In the genomic region with DNA sequence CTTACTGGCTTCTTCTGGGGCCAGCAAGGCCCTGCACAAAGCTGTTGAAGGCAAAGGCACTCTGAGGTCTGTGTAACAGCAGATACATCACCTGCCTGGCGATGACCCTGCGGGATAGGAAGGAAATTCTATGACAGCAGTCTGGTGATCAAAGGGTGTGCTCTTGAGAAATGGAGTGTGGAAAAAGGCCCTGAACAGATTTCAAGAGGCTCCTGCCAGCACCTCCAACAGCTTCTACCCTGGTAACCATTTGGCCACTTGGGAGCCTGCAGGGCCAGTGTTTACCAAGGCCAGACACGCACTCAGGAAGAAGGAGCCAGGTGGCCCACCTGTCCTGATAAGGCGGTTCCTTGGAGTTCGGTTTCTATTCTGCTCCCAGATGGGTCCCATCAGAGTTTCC, we compare ENCODE assay signal across 11 mouse cellular contexts.
DNase-seq lines count a peak whose midpoint lies in the region; ATAC-seq and TF ChIP-seq lines count a peak whose summit lies in the region.
"Had no signal": no experiment of that assay in that cellular context is flagged by ENCODE, and none has a peak within 500 bp of the region (broad histone marks: within the 10 kb centered on the region; RNA-seq: fewer than 3 reads in every experiment).

No protein-coding gene starts in this region.

- H3K9me3 ChIP-seq in lung, postnatal 0 days (ENCODE audit: low read length): no peaks in the 10 kb centered on the region
- no peaks in the 10 kb centered on the region for H3K9me3 ChIP-seq in forebrain, embryonic 15.5 days
- H3K9me3 ChIP-seq: embryonic facial prominence, embryonic 10.5 days had no signal

- no peak for TF ChIP-seq CTCF in gastrocnemius, adult 2 months (IDR thresholded peaks at IDR 0.05)
- no peak for TF ChIP-seq CTCF in lung, postnatal 0 days (IDR thresholded peaks at IDR 0.05)

- peak overlapping the region; percentile 38; the same call in 1 of the 2 replicates for H3K27ac ChIP-seq in gastrocnemius, adult 2 months
- peak overlapping the region; percentile 74 for H3K27ac ChIP-seq in lung, postnatal 0 days (ENCODE audit: low read length)
- H3K27ac ChIP-seq in forebrain, embryonic 15.5 days (replicated peaks): no peak overlapping the region

- H3K9ac ChIP-seq in lung, postnatal 0 days (replicated peaks; ENCODE audit: low read depth): no peak overlapping the region
- H3K9ac ChIP-seq in forebrain, embryonic 15.5 days (replicated peaks): no peak overlapping the region

- 0 out of 2 replicates have a peak, but pooled peaks have one; percentile 17 for TF ChIP-seq EP300 in lung, postnatal 0 days (IDR thresholded peaks at IDR 0.05)

- H3K27me3 ChIP-seq in lung, postnatal 0 days (replicated peaks; ENCODE audit: insufficient read depth, low read length): no peaks in the 10 kb centered on the region
- H3K27me3 ChIP-seq in forebrain, embryonic 15.5 days: no peaks in the 10 kb centered on the region

- intact Hi-C loops in gastrocnemius, adult 2 months (cut with DNase I): no loop called here
- intact Hi-C loops in gastrocnemius, postnatal 14 days (cut with DNase I; ENCODE audit: low total_unique reads): loop anchor here (2.0 kb wide), 1 partner anchor 261 kb away; no protein-coding TSS in a partner anchor

- no peaks in the 10 kb centered on the region for H3K36me3 ChIP-seq in lung, postnatal 0 days (ENCODE audit: insufficient read depth, low read length)
- H3K36me3 ChIP-seq in forebrain, embryonic 15.5 days: no peaks in the 10 kb centered on the region
- H3K36me3 ChIP-seq: embryonic facial prominence, embryonic 10.5 days had no signal

- 16% methylated on average over 5 of the region's 5 CpGs for WGBS in lung, postnatal 0 days
- WGBS in forebrain, embryonic 15.5 days: 91% methylated on average over 5 of the region's 5 CpGs

- no peak for DNase-seq in gastrocnemius, adult 2 months
- no peak for DNase-seq in gastrocnemius, postnatal 14 days
- peak; percentile 19 for DNase-seq in 3T3-L1 (ENCODE audit: low read depth, low spot score)
- DNase-seq in cerebellum, adult 9-10 months: peak; percentile 78
- peak; percentile 74 for DNase-seq in lung, postnatal 0 days (ENCODE audit: low spot score)
- no peak for DNase-seq in B cell, adult 2 months
- no peak for DNase-seq in left cerebral cortex, adult 8-10 months (ENCODE audit: low spot score in 2 of 2)
- DNase-seq: spleen, adult 18-20 months had no signal

- H3K4me2 ChIP-seq in lung, postnatal 0 days (replicated peaks; ENCODE audit: low read depth, low read length): no peak overlapping the region
- H3K4me2 ChIP-seq in forebrain, embryonic 15.5 days (replicated peaks): no peak overlapping the region

- H3K4me1 ChIP-seq in lung, postnatal 0 days (ENCODE audit: insufficient read depth, low read depth, low read length): peaks cover 9% of the 10 kb centered on the region; the same call in 1 of the 2 replicates
- peaks cover 10% of the 10 kb centered on the region for H3K4me1 ChIP-seq in forebrain, embryonic 15.5 days

- no peak overlapping the region for H3K4me3 ChIP-seq in gastrocnemius, adult 2 months
- no peak overlapping the region for H3K4me3 ChIP-seq in lung, postnatal 0 days (ENCODE audit: low read depth, low read length)
- H3K4me3 ChIP-seq in forebrain, embryonic 15.5 days: no peak overlapping the region
- H3K4me3 ChIP-seq: embryonic facial prominence, embryonic 10.5 days had no signal

- peak; percentile 46 for ATAC-seq in lung, postnatal 0 days
- no peak for ATAC-seq in forebrain, embryonic 15.5 days (replicated peaks)
- ATAC-seq: forebrain, embryonic 16.5 days had no signal

Comparison
In these comparisons a context has a peak if more than half of its experiments do, and no peak if none do; other contexts are left out.
1. DNase-seq: peak in 3T3-L1 (single experiment), cerebellum, adult 9-10 months (single experiment) and lung, postnatal 0 days (single experiment); none in gastrocnemius, adult 2 months (single experiment), gastrocnemius, postnatal 14 days (single experiment), B cell, adult 2 months (0 of 2) and left cerebral cortex, adult 8-10 months (0 of 2).